Mouse (Mus musculus) liver, postnatal 0 days (tissue): ENCODE measurements at regions not wholly inside any gene's neighbourhood (a gene's known extent, or its start where the extent isn't known, plus 50 kb on each side); places are given as distances from the start of the nearest gene placed in this dataset.

Experiments
- ATAC-seq: fragments of 200-750 bp; cut with Nextera tagmentation; 2 replicates; pipeline ENCODE4 v1.8.0; 2017; ENCODE audit warnings: mild to moderate bottlenecking, moderate library complexity
- DNase-seq: peaks from one replicate; pipeline ENCODE4 v3.0.0-alpha.2; 2016
- H3K27ac ChIP-seq: fragments of 300-500 bp; sonication (generic); 2 replicates; pipeline ENCODE4 v1.5.1; 2014; ENCODE audit warnings: antibody characterized with exemption, moderate library complexity, mild to moderate bottlenecking, low read depth
- H3K27me3 ChIP-seq: fragments of 300-500 bp; sonication (generic); 2 replicates; pipeline ENCODE4 v1.6.1; 2014; ENCODE audit warnings: low read length, control low read depth, mixed read lengths; ENCODE audit not compliant: insufficient read depth
- H3K36me3 ChIP-seq: fragments of 300-500 bp; sonication (generic); replicated peaks from 2 replicates; pipeline ENCODE4 v1.6.1; 2014; ENCODE audit warnings: mild to moderate bottlenecking, control low read depth, low read length, moderate library complexity, mixed read lengths; ENCODE audit not compliant: insufficient read depth
- H3K4me1 ChIP-seq: fragments of 300-500 bp; sonication (generic); 2 replicates; pipeline ENCODE4 v1.6.1; 2014; ENCODE audit warnings: antibody characterized with exemption, mild to moderate bottlenecking, control low read depth; ENCODE audit not compliant: insufficient read depth
- H3K4me2 ChIP-seq: fragments of 300-500 bp; sonication (generic); 2 replicates; pipeline ENCODE4 v1.6.1; 2014; ENCODE audit warnings: low read depth, mild to moderate bottlenecking, low read length, moderate library complexity, mixed read lengths
- H3K4me3 ChIP-seq: fragments of 300-500 bp; sonication (generic); 2 replicates; pipeline ENCODE4 v1.5.1; 2014; ENCODE audit warnings: low read depth, low read length
- H3K9ac ChIP-seq: fragments of 300-500 bp; sonication (generic); replicated peaks from 2 replicates; pipeline ENCODE4 v1.6.1; 2014; ENCODE audit warnings: mild to moderate bottlenecking, moderate library complexity
- H3K9me3 ChIP-seq: fragments of 300-500 bp; sonication (generic); 2 replicates; pipeline ENCODE4 v1.6.1; 2016; ENCODE audit warnings: mild to moderate bottlenecking, control low read depth, low read length, mixed read lengths
- CTCF ChIP-seq: sonication (generic); IDR thresholded peaks from 2 replicates; pipeline ENCODE4 v1.5.1; 2016; ENCODE audit warnings: antibody characterized with exemption, low read depth
- EP300 ChIP-seq: IDR thresholded peaks from 2 replicates; pipeline ENCODE4 v1.6.1; 2016; ENCODE audit warnings: antibody characterized with exemption, low read depth, mild to moderate bottlenecking
- WGBS: fragments of 180-500 bp; shearing (Covaris S2); extraction: QIAGEN DNeasy Blood & Tissue Kit; methylation state at CpG from one replicate; pipeline ENCODE4 v1.1.7; 2014; ENCODE audit not compliant: insufficient replicate concordance; 5-methylcytosine and 5-hydroxymethylcytosine counted together

DNA sequence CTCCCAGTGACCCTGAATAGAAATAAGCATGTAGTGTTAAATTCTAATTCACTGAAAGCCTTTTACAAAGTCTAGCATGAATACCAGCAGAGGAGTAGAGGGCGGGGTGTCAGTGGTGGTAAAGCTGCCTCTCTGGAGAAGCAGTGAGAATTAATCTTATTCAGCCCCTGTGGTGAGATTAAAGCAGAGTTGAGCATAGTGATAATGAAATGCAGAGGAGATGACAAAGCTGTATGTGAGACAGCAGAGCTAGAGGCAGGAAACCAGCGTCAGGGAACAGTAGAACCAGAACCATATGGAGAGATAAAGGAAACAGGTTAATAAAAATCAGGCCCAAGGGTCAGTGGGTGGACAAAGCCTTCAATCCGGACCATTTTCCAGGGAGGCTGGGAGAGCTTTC, 1827.2 kb downstream of the Poteg start:
- TF ChIP-seq CTCF (no peak), EP300 (no peak)
- no peak overlapping the region for H3K4me3 ChIP-seq
- H3K36me3 ChIP-seq = no peaks in the 10 kb centered on the region
- H3K9me3 ChIP-seq = no peaks in the 10 kb centered on the region; the same call in 1 of the 2 replicates
- H3K27me3 ChIP-seq = no peaks in the 10 kb centered on the region
- no peak overlapping the region for H3K9ac ChIP-seq
- no peak overlapping the region for H3K4me2 ChIP-seq
- ATAC-seq (no peak), DNase-seq (no peak)
- H3K27ac ChIP-seq = no peak overlapping the region
- 14% methylated on average over 3 of the region's 3 CpGs for WGBS
- no peaks in the 10 kb centered on the region for H3K4me1 ChIP-seq

DNA sequence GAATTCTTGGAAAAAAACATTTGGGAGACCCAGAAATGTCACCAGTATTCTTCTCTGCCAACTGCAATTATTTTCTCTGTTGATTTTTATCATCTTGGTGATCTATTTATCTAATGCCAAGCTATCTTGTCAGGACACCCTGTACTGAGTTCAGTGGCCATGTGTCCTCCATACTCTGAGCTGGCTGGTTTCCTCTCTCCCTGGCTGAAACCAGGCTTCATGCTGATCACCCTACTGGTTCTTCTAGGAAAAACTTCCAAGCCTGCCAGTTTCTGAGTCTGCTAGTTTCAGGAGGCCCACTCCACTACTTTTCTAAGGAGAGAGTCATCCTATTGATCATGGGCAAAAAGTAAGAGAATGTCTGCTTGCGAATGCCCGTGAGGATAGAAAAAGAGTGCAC, 1831.2 kb downstream of the Poteg start:
- WGBS = 91% methylated on average over 2 of the region's 2 CpGs
- H3K4me1 ChIP-seq = no peaks in the 10 kb centered on the region
- H3K36me3 ChIP-seq = no peaks in the 10 kb centered on the region
- ATAC-seq (no peak), DNase-seq (no peak)
- no peak overlapping the region for H3K4me3 ChIP-seq
- no peak overlapping the region for H3K9ac ChIP-seq
- TF ChIP-seq EP300 (no peak), CTCF (no peak)
- no peaks in the 10 kb centered on the region; the same call in 1 of the 2 replicates for H3K9me3 ChIP-seq
- H3K27ac ChIP-seq = no peak overlapping the region
- no peaks in the 10 kb centered on the region for H3K27me3 ChIP-seq
- H3K4me2 ChIP-seq = no peak overlapping the region

DNA sequence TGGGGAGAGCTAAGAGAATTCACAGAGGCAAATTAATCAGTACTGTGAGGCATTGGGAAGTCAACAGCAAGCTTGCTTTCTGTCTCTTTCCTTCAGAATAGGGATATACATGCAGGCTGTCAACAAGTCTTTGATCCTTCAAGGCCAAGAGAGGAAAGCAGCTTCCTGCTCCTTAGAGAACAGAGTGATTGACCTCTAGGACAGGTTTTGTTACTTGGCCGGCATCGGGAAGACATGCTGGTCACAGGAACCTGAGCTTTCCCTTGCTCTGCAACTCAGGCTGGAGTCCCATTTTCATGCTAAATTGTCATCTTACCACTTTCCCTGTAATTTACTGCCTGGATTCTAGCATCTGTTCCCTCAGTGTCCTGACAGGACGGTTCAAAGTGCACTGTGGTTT, 1831.8 kb downstream of the Poteg start:
- Histone ChIP-seq H3K9ac (no peak overlapping the region), H3K4me3 (no peak overlapping the region), H3K36me3 (no peaks in the 10 kb centered on the region), H3K9me3 (no peaks in the 10 kb centered on the region; the same call in 1 of the 2 replicates), H3K4me1 (no peaks in the 10 kb centered on the region), H3K27me3 (no peaks in the 10 kb centered on the region), H3K27ac (no peak overlapping the region), H3K4me2 (no peak overlapping the region)
- 48% methylated on average over 3 of the region's 3 CpGs for WGBS
- TF ChIP-seq CTCF (no peak), EP300 (no peak)
- DNase-seq (no peak), ATAC-seq (no peak)

DNA sequence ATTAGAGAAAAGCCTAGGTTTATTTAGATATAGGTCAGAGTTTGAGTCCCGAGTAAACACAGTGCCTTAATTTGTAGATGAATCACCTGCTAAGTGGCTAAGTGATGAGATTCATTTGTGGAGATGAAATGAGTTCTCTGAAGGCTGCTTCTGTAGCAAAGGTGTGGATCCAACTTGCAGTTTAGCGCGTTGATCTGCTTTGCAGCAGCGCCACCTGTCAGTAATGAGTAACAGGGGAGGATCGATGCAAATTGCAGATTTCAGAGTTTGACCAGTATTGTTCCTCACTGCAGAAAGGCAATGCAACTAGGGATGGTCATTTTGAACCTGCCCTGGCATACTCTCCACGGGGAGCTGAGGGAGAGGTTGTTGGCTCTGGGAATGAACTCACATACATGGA, 1842.9 kb downstream of the Poteg start:
- no peaks in the 10 kb centered on the region for H3K9me3 ChIP-seq
- WGBS = 7% methylated on average over 6 of the region's 6 CpGs
- no peak overlapping the region for H3K27ac ChIP-seq
- DNase-seq (peak; percentile 12), ATAC-seq (no peak)
- H3K27me3 ChIP-seq = no peaks in the 10 kb centered on the region
- no peaks in the 10 kb centered on the region for H3K4me1 ChIP-seq
- peak; percentile 51 for TF ChIP-seq CTCF
- TF ChIP-seq EP300 = no peak
- no peaks in the 10 kb centered on the region for H3K36me3 ChIP-seq
- H3K4me2 ChIP-seq = no peak overlapping the region
- H3K4me3 ChIP-seq = no peak overlapping the region
- no peak overlapping the region for H3K9ac ChIP-seq
